Mouse (Mus musculus): Measurements from ENCODE around the gene Pip5k1b.

Gene Pip5k1b

DNA sequence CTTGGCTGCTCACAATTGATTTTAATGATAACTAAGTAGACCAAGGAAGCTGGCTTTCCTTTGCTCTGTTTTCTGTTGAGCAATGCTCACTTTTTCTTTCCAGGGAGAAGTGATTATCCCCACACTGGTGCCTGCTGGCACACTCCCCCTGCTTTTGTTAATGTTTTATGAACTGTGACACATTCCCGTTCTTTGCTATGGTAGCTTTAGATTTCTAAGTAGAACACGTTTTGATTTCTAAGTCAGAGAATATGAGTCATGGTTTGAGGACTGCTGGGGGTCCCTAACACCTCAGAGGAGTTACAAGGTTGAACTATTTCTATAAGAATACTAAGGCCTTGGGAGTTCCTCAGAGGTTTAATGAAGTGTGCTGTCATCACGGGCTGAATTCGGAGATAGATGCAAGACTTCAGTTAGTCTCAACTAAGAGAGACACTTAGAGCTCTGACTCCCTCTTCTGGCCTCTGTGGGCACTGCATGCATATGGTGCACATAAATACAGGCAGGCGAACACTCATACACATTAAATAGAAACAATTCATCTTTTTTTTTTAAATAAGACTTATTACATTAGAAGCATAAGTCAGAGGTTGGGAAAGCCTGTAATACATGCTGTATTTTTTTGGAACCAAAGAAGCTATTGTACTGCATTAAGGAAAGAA lies 203.2 kb downstream of the Pip5k1b start:
- POLR2A ChIA-PET: interaction anchor here in 2 of 4 experiments (0.9 to 1.0 kb wide), 2 partner anchors 9 to 117 kb away, joined by 3 to 6 read pairs; no protein-coding TSS in a partner anchor
- CTCF ChIA-PET: interaction anchor here in 1 of 4 experiments (1.2 kb wide), 1 partner anchor 51 kb away, joined by 5 read pairs; no protein-coding TSS in a partner anchor

DNA sequence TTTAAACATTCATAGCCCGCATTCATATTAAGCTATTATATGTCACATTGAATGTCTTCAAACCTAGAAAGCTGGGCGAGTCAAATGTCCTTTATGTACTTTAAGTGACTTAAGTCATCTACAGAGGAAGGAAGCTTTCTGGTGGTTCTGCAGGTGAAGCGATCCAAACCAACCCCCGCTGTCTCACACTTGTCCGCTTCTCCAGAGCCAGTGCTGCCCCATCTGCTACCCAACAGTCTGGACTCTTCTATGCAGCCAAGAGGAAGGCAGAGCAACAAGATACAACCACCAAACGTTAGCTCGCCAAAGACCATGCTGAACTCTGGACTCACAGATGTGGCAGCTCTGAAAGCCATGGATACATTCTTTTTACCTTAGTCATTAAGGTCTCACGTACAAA lies 211.2 kb downstream of the Pip5k1b start:
- POLR2A ChIA-PET: no interaction called here

GRCm38 (mm10) chr19:24342786-24343185 lies 212.9 kb downstream of the Pip5k1b start:
- ChIA-PET POLR2A (interaction anchor here in 2 of 4 experiments (0.6 to 1.2 kb wide), 2 partner anchors 14 to 35 kb away, joined by 4 read pairs; no protein-coding TSS in a partner anchor), CTCF (interaction anchor here in 1 of 4 experiments (0.6 kb wide), 1 partner anchor 25 kb away, joined by 3 read pairs; no protein-coding TSS in a partner anchor)

More for the DNA sequence above, 211.2 kb downstream of the Pip5k1b start:
- CTCF ChIA-PET: no interaction called here

DNA sequence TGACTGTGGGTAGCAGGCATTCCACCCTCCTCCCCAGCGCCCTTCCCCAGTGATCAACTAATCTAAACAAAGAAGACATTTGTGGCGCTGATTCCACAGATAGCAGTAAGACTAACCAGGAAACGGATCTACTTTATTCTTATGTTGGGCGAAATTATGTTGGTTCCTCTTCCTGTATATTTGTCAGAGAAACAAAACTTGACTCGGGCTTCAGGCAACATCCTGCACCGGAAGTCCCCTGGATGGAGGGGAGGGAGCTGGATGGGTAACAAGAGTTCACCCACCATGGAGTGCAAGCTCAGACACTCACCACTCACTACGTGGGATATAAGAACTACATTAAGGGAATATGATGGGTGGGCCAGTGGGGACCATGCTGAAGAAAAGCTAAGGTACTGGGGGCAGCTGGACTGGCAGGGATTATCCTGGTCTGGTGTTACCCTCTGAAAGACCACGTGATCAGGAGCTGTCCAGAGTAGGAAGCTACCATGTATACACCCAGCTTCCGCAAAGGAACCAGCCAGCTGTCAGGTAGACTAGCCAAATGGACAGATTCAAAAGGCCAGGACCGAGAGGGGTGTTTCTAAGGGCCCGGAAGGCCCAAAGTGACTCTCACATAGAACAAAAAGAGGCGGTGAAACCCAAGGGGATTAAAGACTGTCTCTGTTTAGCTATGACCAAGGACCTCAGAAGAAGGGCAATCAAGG lies 219.1 kb downstream of the Pip5k1b start:
- CTCF ChIA-PET: interaction anchor here in 3 of 4 experiments (0.5 to 0.7 kb wide), 4 partner anchors 55 to 1304 kb away, joined by 3 to 4 read pairs (median 3); no protein-coding TSS in a partner anchor
- POLR2A ChIA-PET: interaction anchor here in 1 of 4 experiments (1.0 to 1.7 kb wide), 2 partner anchors 18 to 115 kb away, joined by 3 to 4 read pairs; no protein-coding TSS in a partner anchor

DNA sequence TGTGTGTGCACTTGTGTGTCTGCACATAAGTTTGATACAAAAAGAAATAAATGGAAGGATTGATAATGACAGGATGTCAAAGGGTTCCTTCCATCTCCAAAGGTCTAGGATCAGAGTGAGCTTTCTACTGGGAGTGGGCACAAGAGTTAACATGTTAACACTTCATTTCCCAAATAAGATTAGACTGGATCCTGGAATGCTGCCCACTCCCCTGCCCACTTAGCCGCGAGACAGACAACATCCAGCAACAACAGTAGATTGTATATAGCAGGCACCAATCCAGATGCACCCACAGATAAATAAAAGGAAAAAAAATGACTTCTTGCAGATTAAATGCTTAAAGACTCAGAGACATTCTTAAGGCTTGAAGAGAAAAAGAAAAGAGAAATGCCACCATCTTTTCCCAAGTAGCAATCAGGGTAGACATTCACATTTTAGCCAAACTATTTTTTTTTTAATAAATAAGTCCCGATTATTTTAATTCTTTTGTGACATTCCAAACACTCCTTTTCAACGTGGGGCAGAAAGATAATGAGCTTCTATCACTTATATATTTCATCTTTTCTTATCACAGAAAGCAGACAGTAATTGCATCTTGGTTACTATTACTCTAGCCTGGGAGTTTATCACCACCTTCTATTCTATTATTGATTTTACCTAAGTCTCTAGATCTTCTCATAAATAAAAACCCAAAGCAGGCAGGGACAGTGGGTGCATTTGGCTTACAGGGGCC lies 219.9 kb downstream of the Pip5k1b start:
- CTCF ChIA-PET: interaction anchor here in 1 of 4 experiments (0.7 kb wide), 1 partner anchor 55 kb away, joined by 4 read pairs; no protein-coding TSS in a partner anchor

DNA sequence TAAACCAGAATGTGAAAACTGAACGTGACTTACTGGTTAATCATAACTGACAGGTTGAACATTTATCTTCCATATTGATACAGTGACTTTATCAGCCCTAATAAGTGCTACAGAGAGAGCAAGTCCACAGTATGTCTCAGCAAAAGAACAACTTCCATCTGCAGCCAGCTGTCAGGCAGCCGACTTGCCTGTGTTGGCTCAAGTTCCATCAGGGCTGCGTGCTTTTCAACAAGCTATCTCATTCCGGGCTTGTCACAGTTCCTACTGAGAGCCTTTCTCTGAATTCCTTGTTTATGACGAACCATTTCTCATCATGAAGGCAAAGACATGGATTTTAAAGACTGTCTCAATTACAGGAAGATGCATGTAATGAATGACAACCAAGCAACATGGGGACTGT lies 222.7 kb downstream of the Pip5k1b start:
- POLR2A ChIA-PET: no interaction called here
- CTCF ChIA-PET: no interaction called here

More for the DNA sequence above, 219.9 kb downstream of the Pip5k1b start:
- POLR2A ChIA-PET: interaction anchor here in 1 of 4 experiments (1.0 to 1.7 kb wide), 2 partner anchors 18 to 115 kb away, joined by 3 to 4 read pairs; no protein-coding TSS in a partner anchor

- ChIA-PET POLR2A (no interaction called here), CTCF (no interaction called here)
Observed at GRCm38 (mm10) chr19:24331274-24331673, 224.4 kb downstream of the Pip5k1b start.

- ChIA-PET CTCF (interaction anchor here in 2 of 4 experiments (0.6 to 1.0 kb wide), 2 partner anchors 29 kb away, joined by 3 to 4 read pairs; no protein-coding TSS in a partner anchor), POLR2A (interaction anchor here in 1 of 4 experiments (0.7 to 0.9 kb wide), 2 partner anchors 115 to 161 kb away, joined by 3 to 4 read pairs; no protein-coding TSS in a partner anchor)
Observed at GRCm38 (mm10) chr19:24330366-24330765, 225.3 kb downstream of the Pip5k1b start.

DNA sequence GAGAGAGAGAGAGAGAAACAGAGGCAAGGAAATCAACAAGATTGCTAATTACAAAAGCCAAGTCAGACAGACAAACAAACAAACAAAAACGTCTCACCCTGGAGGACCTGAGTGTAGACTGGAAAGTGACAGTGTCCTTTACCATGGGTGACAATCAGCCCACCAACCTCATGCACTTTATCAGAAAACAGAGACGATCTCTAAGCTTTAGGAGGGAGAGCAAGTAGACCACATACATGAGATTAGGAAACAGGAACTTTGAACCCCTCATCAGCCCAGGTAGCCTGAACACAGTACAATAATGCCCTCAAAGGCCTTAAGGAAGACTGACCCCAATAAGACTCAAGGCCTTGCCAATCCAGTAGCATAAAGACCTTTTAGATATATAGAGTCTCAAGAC lies 227.8 kb downstream of the Pip5k1b start:
- ChIA-PET CTCF (no interaction called here), POLR2A (interaction anchor here in 2 of 4 experiments (0.7 to 1.3 kb wide), 3 partner anchors 19 to 359 kb away, joined by 3 read pairs; no protein-coding TSS in a partner anchor)

- ChIA-PET POLR2A (interaction anchor here in 2 of 4 experiments (0.5 to 0.6 kb wide), 2 partner anchors 249 to 347 kb away, joined by 3 read pairs; partner anchors contain the start of gene Tmem252 (in 1 of the 2)), CTCF (interaction anchor here in 2 of 4 experiments (0.6 to 1.0 kb wide), 3 partner anchors 19 to 84 kb away, joined by 3 read pairs; no protein-coding TSS in a partner anchor)
Observed at GRCm38 (mm10) chr19:24326969-24327368, 228.7 kb downstream of the Pip5k1b start.

GRCm38 (mm10) chr19:24325692-24326091 lies 230.0 kb downstream of the Pip5k1b start:
- ChIA-PET POLR2A (no interaction called here), CTCF (no interaction called here)

GRCm38 (mm10) chr19:24323841-24324613 lies 231.6 kb downstream of the Pip5k1b start:
- CTCF ChIA-PET: interaction anchor here in 1 of 4 experiments (0.9 kb wide), 1 partner anchor 23 kb away, joined by 3 read pairs; no protein-coding TSS in a partner anchor
- POLR2A ChIA-PET: interaction anchor here in 2 of 4 experiments (0.6 to 1.6 kb wide), 5 partner anchors 11 to 168 kb away, joined by 3 to 4 read pairs (median 3); no protein-coding TSS in a partner anchor

DNA sequence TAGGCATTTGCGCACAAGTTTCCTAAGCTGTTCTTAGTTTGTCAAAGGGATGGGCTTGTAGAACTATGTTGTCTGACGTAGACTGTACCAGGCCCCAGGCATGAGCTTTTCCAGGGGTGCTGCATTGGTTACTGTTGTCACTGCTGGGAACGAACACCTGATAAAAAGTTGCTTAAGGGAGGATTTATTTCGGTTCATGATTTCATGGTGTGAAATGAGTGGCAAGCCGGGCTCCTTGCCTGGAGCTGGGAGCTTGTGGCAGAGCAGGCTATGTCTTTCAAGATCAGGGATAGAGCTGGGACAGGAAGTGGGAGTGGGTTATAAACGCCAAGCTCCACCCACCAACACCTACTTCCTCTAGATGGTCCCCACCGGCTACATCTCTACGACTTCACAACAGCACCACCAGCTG lies 233.8 kb downstream of the Pip5k1b start:
- POLR2A ChIA-PET: no interaction called here
- CTCF ChIA-PET: interaction anchor here in 2 of 4 experiments (0.6 kb wide), 2 partner anchors 102 to 130 kb away, joined by 4 to 12 read pairs; no protein-coding TSS in a partner anchor

DNA sequence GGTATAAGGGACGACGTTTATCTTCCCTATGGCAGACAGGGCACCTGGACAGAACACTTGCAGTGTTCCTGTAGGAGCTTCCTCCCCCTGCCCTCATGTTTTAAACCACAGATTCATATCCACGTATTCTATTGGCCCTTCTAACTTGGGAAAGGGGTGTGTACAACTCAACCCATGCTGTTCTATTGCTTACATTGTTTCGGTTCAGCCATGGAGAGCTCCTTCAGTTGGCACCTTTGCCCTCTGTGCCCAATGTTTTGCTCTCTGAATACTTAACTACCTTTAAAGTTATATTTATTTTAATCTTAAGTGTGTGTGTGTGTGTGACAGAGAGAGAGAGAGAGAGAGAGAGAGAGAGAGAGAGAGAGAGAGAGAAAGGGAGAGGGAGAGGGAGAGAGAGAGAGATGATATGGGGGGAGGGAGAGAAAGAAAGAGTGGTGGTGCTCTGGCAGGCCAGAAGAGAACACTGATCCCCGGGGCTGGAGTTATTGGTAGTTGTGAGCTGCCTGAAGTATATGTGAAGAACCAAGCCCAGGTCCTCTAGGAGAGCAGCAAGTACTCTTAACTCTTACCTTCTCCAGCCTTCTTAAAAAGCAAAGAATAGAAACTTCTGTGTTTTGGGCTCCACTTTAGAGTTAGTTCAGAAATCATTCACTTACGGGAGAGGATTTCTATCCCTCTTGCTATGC lies 234.3 kb downstream of the Pip5k1b start:
- CTCF ChIA-PET: interaction anchor here in 3 of 4 experiments (0.6 kb wide), 3 partner anchors 102 to 1013 kb away, joined by 4 to 12 read pairs (median 4); no protein-coding TSS in a partner anchor
- POLR2A ChIA-PET: interaction anchor here in 1 of 4 experiments (0.7 kb wide), 1 partner anchor 38 kb away, joined by 3 read pairs; no protein-coding TSS in a partner anchor

DNA sequence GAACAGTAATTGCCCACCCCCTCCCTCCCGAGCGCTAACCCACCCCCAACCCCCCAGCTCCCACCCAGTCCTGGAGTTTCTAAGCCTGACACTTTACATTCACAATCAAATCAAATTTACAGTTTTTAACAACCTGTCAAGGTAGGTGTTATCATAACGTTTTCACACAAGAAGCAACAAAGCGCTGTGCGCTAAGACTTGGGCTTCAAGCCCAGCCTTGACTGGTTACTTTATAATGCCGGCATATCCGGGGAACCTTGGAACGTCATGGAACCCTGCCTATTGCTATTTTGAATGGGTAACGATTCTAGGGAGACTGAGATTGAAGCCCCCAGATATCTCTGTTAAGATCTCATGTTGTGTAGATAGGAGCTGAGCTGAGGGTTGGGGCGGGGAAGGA lies 237.5 kb downstream of the Pip5k1b start:
- ChIA-PET POLR2A (interaction anchor here in 1 of 4 experiments (1.1 kb wide), 1 partner anchor 17 kb away, joined by 4 read pairs; no protein-coding TSS in a partner anchor), CTCF (interaction anchor here in 1 of 4 experiments (0.6 kb wide), 1 partner anchor 501 kb away, joined by 3 read pairs; no protein-coding TSS in a partner anchor)

DNA sequence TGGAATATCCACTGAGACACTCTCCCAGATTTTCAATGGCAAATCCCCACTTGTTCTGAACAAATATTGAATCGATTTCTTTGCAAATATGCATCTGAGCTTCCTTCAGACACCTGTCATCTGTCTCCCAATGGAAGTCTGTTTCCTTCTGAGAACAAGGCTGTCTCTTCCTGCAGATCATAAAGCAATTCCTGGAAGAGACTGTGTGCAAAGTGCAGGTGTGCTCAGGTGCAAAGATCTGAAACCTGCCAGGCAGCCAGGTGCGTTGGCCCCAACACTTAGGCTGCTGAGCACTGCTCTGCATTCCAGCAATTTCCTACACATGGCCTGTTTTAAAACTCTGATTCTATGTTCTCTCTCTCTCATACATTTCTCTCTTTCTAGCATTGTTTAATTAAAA lies 237.9 kb downstream of the Pip5k1b start:
- ChIA-PET POLR2A (interaction anchor here in 1 of 4 experiments (1.1 kb wide), 1 partner anchor 17 kb away, joined by 4 read pairs; no protein-coding TSS in a partner anchor), CTCF (interaction anchor here in 2 of 4 experiments (0.6 to 1.3 kb wide), 2 partner anchors 304 to 500 kb away, joined by 3 read pairs; no protein-coding TSS in a partner anchor)

All from embryonic stem cell, embryonic (primary cell).